ENCODE assay signal across 8 mouse cellular contexts in the genomic region with DNA sequence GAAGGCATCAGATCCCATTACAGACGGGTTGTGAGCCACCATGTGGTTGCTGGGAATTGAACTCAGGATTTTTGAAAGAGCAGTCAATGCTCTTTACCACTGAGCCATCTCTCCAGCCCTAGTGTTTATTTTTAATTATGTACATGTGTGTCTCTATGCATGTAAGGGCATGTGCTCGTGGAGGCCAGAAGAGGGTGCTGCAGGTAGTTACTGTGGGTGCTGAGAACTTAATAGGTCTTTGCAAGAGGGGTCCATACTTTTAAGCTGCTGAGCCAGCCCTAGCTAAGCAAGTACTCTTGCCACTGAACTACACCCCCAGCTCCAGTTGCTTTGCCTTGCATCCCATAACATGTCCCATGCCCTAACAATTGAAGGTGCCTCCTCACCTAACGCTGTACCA. TPM values are rescaled to one million over a fixed set of nuclear protein-coding genes. Genes with fewer than 3 reads are reported as not detected.
DNase-seq lines count a peak whose midpoint lies in the region; ATAC-seq lines count a peak whose summit lies in the region.

No protein-coding gene starts in this region.

- no peaks in the 10 kb centered on the region for H3K27me3 ChIP-seq in kidney, embryonic 16.5 days (ENCODE audit: insufficient read depth, low read length)
- no peaks in the 10 kb centered on the region for H3K27me3 ChIP-seq in hindbrain, embryonic 15.5 days
- H3K27me3 ChIP-seq in midbrain, embryonic 16.5 days (ENCODE audit: control insufficient read depth, insufficient read depth, low read depth, low read length) = no peaks in the 10 kb centered on the region

- H3K27ac ChIP-seq in kidney, embryonic 16.5 days (ENCODE audit: low read length) = peak overlapping the region; percentile 95; the same call in 1 of the 2 replicates
- H3K27ac ChIP-seq in hindbrain, embryonic 15.5 days (replicated peaks) = no peak overlapping the region
- peak overlapping the region; percentile 91; the same call in 1 of the 2 replicates for H3K27ac ChIP-seq in midbrain, embryonic 16.5 days (ENCODE audit: low read length)

- H3K4me1 ChIP-seq in kidney, embryonic 16.5 days (ENCODE audit: insufficient read depth, low read length) = peaks cover 15% of the 10 kb centered on the region
- H3K4me1 ChIP-seq in hindbrain, embryonic 15.5 days (replicated peaks) = peaks cover 18% of the 10 kb centered on the region
- peaks cover 16% of the 10 kb centered on the region for H3K4me1 ChIP-seq in midbrain, embryonic 16.5 days (ENCODE audit: control insufficient read depth, insufficient read depth, low read length)

- peak overlapping the region; percentile 97 for H3K4me2 ChIP-seq in kidney, embryonic 16.5 days (replicated peaks; ENCODE audit: low read depth, low read length)
- H3K4me2 ChIP-seq in hindbrain, embryonic 15.5 days = peak overlapping the region; percentile 84
- peak overlapping the region; percentile 66 for H3K4me2 ChIP-seq in midbrain, embryonic 16.5 days (ENCODE audit: low read length)

- peak overlapping the region; percentile 86 for H3K4me3 ChIP-seq in kidney, embryonic 16.5 days (ENCODE audit: low read length)
- H3K4me3 ChIP-seq in hindbrain, embryonic 15.5 days = peak overlapping the region; percentile 82
- peak overlapping the region; percentile 59 for H3K4me3 ChIP-seq in midbrain, embryonic 16.5 days (ENCODE audit: low read depth, low read length)

- DNase-seq in kidney, postnatal 36 days = no peak
- DNase-seq in R1 (ENCODE audit: low read depth, low spot score) = peak; percentile 45
- no peak for DNase-seq in right cerebral cortex, postnatal 25 days
- no peak for DNase-seq in B cell, adult 2 months
- DNase-seq in kidney, postnatal 14 days = no peak

- H3K36me3 ChIP-seq in kidney, embryonic 16.5 days (ENCODE audit: insufficient read depth, low read length) = peaks cover 58% of the 10 kb centered on the region
- peaks cover 61% of the 10 kb centered on the region for H3K36me3 ChIP-seq in hindbrain, embryonic 15.5 days
- peaks cover 25% of the 10 kb centered on the region for H3K36me3 ChIP-seq in midbrain, embryonic 16.5 days (ENCODE audit: control insufficient read depth, insufficient read depth, low read length)

- 93% methylated on average over 3 of the region's 3 CpGs for WGBS in kidney, embryonic 16.5 days
- 87% methylated on average over 3 of the region's 3 CpGs for WGBS in hindbrain, embryonic 15.5 days
- WGBS in midbrain, embryonic 16.5 days = 82% methylated on average over 3 of the region's 3 CpGs

- H3K9ac ChIP-seq in kidney, embryonic 16.5 days (replicated peaks; ENCODE audit: low read length) = peak overlapping the region; percentile 84
- H3K9ac ChIP-seq in hindbrain, embryonic 15.5 days = peak overlapping the region; percentile 84; the same call in 1 of the 2 replicates
- peak overlapping the region; percentile 86 for H3K9ac ChIP-seq in midbrain, embryonic 16.5 days (ENCODE audit: low read depth, low read length)

- H3K9me3 ChIP-seq in kidney, embryonic 16.5 days (ENCODE audit: low read length) = no peaks in the 10 kb centered on the region
- no peaks in the 10 kb centered on the region for H3K9me3 ChIP-seq in hindbrain, embryonic 15.5 days
- no peaks in the 10 kb centered on the region for H3K9me3 ChIP-seq in midbrain, embryonic 16.5 days (replicated peaks; ENCODE audit: control insufficient read depth, low read length, poor library complexity, severe bottlenecking)

- ATAC-seq in kidney, embryonic 16.5 days (ENCODE audit: low FRiP score, low TSS enrichment) = no peak
- ATAC-seq in hindbrain, embryonic 15.5 days (ENCODE audit: low FRiP score, low read depth) = peak; percentile 6; the same call in 1 of the 2 replicates
- ATAC-seq in midbrain, embryonic 16.5 days = no peak

RNA-seq across cellular contexts. Expression of a gene that starts 1.3 kb away (rescaled TPM):
- polyA plus RNA-seq in kidney, embryonic 16.5 days (2015; fragmentation: Nextera tagmentation; extraction: Ambion mirVana) = 70.1 and 71.1 TPM in 2 replicates
- 45.6 and 48.4 TPM in 2 replicates for polyA plus RNA-seq in hindbrain, embryonic 15.5 days (2015; fragmentation: Nextera tagmentation; extraction: Ambion mirVana)
- 41.1 and 43.4 TPM in 2 replicates for polyA plus RNA-seq in midbrain, embryonic 16.5 days (2015; fragmentation: Nextera tagmentation; extraction: Ambion mirVana)

RNA-seq across cellular contexts. Expression of a gene that starts 6.3 kb away (rescaled TPM):
- polyA plus RNA-seq in kidney, embryonic 16.5 days (2015; fragmentation: Nextera tagmentation; extraction: Ambion mirVana) = 321 and 330 TPM in 2 replicates
- 245 and 260 TPM in 2 replicates for polyA plus RNA-seq in hindbrain, embryonic 15.5 days (2015; fragmentation: Nextera tagmentation; extraction: Ambion mirVana)
- polyA plus RNA-seq in midbrain, embryonic 16.5 days (2015; fragmentation: Nextera tagmentation; extraction: Ambion mirVana) = 229 and 244 TPM in 2 replicates

RNA-seq across cellular contexts. Expression of a gene that starts 14.3 kb away (rescaled TPM):
- polyA plus RNA-seq in kidney, embryonic 16.5 days (2015; fragmentation: Nextera tagmentation; extraction: Ambion mirVana) = 20.5 and 22.6 TPM in 2 replicates
- polyA plus RNA-seq in hindbrain, embryonic 15.5 days (2015; fragmentation: Nextera tagmentation; extraction: Ambion mirVana) = 23.4 and 24.6 TPM in 2 replicates
- polyA plus RNA-seq in midbrain, embryonic 16.5 days (2015; fragmentation: Nextera tagmentation; extraction: Ambion mirVana) = 23.0 and 25.4 TPM in 2 replicates

RNA-seq across cellular contexts. Expression of a gene that starts 19.0 kb away (rescaled TPM):
- polyA plus RNA-seq in kidney, embryonic 16.5 days (2015; fragmentation: Nextera tagmentation; extraction: Ambion mirVana) = 18.3 and 18.5 TPM in 2 replicates
- polyA plus RNA-seq in hindbrain, embryonic 15.5 days (2015; fragmentation: Nextera tagmentation; extraction: Ambion mirVana) = 23.3 and 24.9 TPM in 2 replicates
- 22.4 and 26.4 TPM in 2 replicates for polyA plus RNA-seq in midbrain, embryonic 16.5 days (2015; fragmentation: Nextera tagmentation; extraction: Ambion mirVana)
